Mouse (Mus musculus) forebrain, embryonic 16.5 days (tissue): ENCODE results near the gene AI413582. TPM values are rescaled to one million over a fixed set of nuclear protein-coding genes. Genes with fewer than 3 reads are reported as not detected.

Experiments
- ATAC-seq: fragments of 200-750 bp; cut with Nextera tagmentation; 2 replicates; pipeline ENCODE4 v1.8.0; 2017; ENCODE audit warnings: mild to moderate bottlenecking, moderate library complexity
- H3K27ac ChIP-seq: fragments of 300-500 bp; sonication (generic); 2 replicates; pipeline ENCODE4 v1.5.1; 2014; ENCODE audit warnings: low read length, control low read depth
- H3K27me3 ChIP-seq: fragments of 300-500 bp; sonication (generic); replicated peaks from 2 replicates; pipeline ENCODE4 v1.6.1; 2014; ENCODE audit warnings: low read length; ENCODE audit not compliant: control insufficient read depth, insufficient read depth
- H3K36me3 ChIP-seq: fragments of 300-500 bp; sonication (generic); 2 replicates; pipeline ENCODE4 v1.6.1; 2014; ENCODE audit not compliant: control insufficient read depth, insufficient read depth
- H3K4me1 ChIP-seq: fragments of 300-500 bp; sonication (generic); replicated peaks from 2 replicates; pipeline ENCODE4 v1.6.1; 2014; ENCODE audit warnings: low read length; ENCODE audit not compliant: control insufficient read depth, insufficient read depth
- H3K4me2 ChIP-seq: fragments of 300-500 bp; sonication (generic); 2 replicates; pipeline ENCODE4 v1.6.1; 2014; ENCODE audit warnings: mild to moderate bottlenecking, low read length, control low read depth
- H3K4me3 ChIP-seq: fragments of 300-500 bp; sonication (generic); replicated peaks from 2 replicates; pipeline ENCODE4 v1.5.1; 2014; ENCODE audit warnings: mild to moderate bottlenecking, low read length, control low read depth
- H3K9ac ChIP-seq: fragments of 300-500 bp; sonication (generic); replicated peaks from 2 replicates; pipeline ENCODE4 v1.6.1; 2014; ENCODE audit warnings: low read depth, low read length, control low read depth
- H3K9me3 ChIP-seq: fragments of 300-500 bp; sonication (generic); 2 replicates; pipeline ENCODE4 v1.6.1; 2016; ENCODE audit warnings: low read length; ENCODE audit not compliant: control insufficient read depth
- WGBS: fragments of 180-500 bp; shearing (Covaris S2); extraction: QIAGEN DNeasy Blood & Tissue Kit; methylation state at CpG from one replicate; pipeline ENCODE4 v1.1.7; 2014; 5-methylcytosine and 5-hydroxymethylcytosine counted together
- polyA plus RNA-seq: library from polyadenylated mRNA; unstranded; fragments of >200 nt; fragmentation: Nextera tagmentation; extraction: Ambion mirVana; gene quantifications from 2 replicates; pipeline ENCODE4 v1.2.1, GENCODE M21; 2015

Gene AI413582
- polyA plus RNA-seq, 1 experiment from 2014 or later: 49.8 TPM

DNA sequence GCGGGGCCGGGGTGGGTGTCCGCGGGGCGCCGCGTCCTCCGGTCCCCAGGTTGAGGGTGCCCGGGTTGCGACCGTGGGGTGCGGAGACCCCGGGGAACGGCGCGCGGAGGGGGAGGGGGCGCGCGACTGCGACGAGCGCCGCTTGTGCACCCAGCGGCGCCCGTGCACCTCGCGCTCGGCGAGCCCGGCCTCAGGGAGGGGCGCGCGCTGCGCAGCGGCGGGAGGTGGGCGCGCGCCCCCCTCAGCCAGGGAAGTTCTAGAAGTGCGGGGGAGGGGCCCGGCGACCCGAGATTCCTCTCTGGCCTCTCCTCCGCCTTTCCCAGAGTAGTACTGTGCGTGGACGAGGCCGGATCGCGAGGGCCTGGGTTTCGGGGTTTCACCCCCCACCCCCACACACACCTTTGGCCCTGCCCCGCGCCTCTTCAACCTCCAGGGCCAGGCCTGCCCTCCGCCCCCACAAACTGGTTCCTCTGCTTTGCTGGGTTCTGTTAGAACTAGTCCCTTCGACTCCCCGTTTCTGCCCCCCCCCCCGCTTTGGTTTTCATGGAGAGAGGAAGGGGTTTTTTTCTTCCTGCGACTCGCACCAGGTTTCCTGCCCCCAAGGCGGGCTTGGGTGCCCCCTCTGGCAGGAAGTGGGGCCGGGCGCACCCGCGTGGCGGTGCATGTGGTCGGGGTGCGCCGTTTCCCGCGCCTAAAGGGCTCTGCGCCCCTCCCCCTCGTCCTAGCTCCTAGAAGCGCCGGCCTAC is 8.2 kb downstream of the AI413582 start:
- no peaks in the 10 kb centered on the region for H3K27me3 ChIP-seq
- under 1% methylated on average over 70 of the region's 75 CpGs for WGBS
- H3K9me3 ChIP-seq: no peaks in the 10 kb centered on the region
- peak; percentile 65 for ATAC-seq
- peaks cover 32% of the 10 kb centered on the region for H3K4me1 ChIP-seq
- peak overlapping the region; percentile 91 for H3K27ac ChIP-seq
- H3K9ac ChIP-seq: peak overlapping the region; percentile 93
- H3K4me2 ChIP-seq: peak overlapping the region; percentile 81
- no peaks in the 10 kb centered on the region for H3K36me3 ChIP-seq
- H3K4me3 ChIP-seq: peak overlapping the region; percentile 81

DNA sequence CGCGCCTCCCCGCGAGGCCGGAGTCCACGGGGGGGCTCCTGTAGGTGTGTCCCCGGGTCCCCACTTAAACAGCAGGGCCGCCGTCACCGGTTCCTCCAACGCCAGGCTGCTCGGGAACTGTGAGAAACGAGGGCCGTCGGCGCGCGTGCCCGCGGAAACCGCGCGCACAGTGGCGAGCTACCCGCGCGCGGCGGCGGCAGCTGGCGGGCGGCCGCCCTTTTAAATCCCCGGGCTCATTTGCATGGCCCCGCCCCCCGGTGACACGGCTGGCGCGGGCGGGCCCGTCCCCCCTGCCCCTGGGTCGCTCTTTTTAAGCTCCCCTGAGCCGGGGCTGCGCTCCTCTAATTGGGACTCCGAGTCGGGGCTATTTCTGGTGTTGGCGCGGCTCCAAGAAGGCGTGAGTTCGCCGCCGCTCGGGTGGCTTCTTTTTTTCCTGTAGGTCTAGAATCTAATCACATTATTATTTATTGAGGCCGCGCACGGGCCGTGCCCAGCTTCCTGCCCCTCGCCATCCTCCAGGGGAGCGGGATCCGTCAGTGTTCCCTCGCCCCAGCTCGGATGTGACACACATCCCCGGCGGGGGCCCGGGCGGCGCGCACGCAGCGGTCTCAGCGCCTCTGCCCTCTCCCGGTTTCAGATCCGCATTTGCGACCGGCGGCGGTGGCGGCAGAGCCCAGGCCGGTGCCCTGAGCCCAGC is 9.1 kb downstream of the AI413582 start, which contains the start of gene Hmga1:
TSS of gene Hmga1 (plus strand) at position 183 of the 697 bp plus-strand sequence.
- Histone ChIP-seq H3K36me3 (no peaks in the 10 kb centered on the region), H3K4me1 (peaks cover 32% of the 10 kb centered on the region), H3K9me3 (no peaks in the 10 kb centered on the region), H3K27ac (peak within 1 kb of the TSS; percentile 91), H3K4me3 (peak within 1 kb of the TSS; percentile 81), H3K4me2 (peak within 1 kb of the TSS; percentile 81), H3K27me3 (no peaks in the 10 kb centered on the region), H3K9ac (peak within 1 kb of the TSS; percentile 93)
- ATAC-seq: peak; percentile 76
- WGBS: under 1% methylated on average over 79 of the region's 79 CpGs

DNA sequence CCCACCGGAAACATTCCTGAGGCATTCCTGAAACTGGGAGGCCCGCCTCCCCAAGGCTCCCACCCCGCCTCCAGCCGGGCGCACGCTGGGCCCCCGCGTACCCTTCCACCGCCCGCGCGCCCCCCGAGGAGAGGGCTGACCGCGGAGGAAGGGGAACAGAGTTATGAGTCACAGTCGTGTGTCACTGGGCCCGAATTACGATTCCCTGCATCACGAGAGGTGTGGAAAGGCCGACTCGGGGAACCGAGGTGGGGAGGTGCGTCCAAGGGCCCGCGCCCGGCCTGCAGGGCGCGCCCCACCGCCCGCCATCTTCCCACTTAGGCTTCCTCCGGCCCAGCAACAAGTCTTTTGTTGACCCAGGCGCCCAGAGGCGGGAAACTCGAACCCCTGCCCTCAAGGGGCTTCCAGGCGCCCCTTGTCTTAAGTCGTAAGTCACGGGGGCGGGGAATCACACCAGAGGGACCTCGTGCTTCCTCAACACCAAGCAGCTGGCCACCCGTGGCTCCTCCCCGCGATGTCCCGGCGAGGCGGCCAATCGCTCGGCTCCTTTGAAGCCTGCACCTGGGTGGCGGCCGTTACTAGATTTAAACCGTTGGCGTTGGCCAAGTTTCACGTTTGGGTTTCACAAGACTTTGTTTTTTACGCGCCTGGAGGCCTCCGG is 9.9 kb downstream of the AI413582 start:
- Histone ChIP-seq H3K27ac (peak overlapping the region; percentile 91; the same call in 1 of the 2 replicates), H3K9ac (peak overlapping the region; percentile 93), H3K4me1 (peaks cover 32% of the 10 kb centered on the region), H3K36me3 (no peaks in the 10 kb centered on the region), H3K4me3 (peak overlapping the region; percentile 81), H3K9me3 (no peaks in the 10 kb centered on the region), H3K27me3 (no peaks in the 10 kb centered on the region), H3K4me2 (peak overlapping the region; percentile 81)
- no peak; the same call in 1 of the 2 replicates for ATAC-seq
- under 1% methylated on average over 53 of the region's 55 CpGs for WGBS

DNA sequence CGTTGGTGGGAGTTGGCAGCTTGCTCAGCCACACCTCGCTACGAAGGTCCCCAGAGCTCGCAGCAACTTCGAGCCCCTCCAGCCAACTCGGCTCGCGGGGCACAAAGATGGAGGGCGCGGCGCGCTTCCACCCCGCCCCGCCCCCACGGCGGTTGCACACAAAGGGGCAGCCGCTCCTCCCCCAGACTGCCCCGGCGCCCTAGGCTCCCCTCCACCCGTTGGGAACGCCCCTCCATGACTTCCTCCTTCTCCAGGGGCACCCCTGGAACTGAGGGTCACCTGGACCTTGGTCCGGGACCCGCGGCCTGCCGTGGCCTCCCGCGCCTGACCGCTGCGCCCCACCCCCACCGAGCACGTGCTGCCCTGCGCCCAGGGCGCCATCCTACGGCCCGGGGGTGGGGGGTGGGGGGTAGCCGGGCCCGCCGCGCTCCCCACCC is 10.5 kb downstream of the AI413582 start:
- peak overlapping the region; percentile 24 for H3K4me3 ChIP-seq
- peak overlapping the region; percentile 81 for H3K4me2 ChIP-seq
- ATAC-seq: no peak
- no peaks in the 10 kb centered on the region for H3K9me3 ChIP-seq
- WGBS: 1% methylated on average over 20 of the region's 39 CpGs
- H3K27me3 ChIP-seq: no peaks in the 10 kb centered on the region
- H3K27ac ChIP-seq: no peak overlapping the region
- peak overlapping the region; percentile 12 for H3K9ac ChIP-seq
- no peaks in the 10 kb centered on the region for H3K36me3 ChIP-seq
- peaks cover 32% of the 10 kb centered on the region for H3K4me1 ChIP-seq

DNA sequence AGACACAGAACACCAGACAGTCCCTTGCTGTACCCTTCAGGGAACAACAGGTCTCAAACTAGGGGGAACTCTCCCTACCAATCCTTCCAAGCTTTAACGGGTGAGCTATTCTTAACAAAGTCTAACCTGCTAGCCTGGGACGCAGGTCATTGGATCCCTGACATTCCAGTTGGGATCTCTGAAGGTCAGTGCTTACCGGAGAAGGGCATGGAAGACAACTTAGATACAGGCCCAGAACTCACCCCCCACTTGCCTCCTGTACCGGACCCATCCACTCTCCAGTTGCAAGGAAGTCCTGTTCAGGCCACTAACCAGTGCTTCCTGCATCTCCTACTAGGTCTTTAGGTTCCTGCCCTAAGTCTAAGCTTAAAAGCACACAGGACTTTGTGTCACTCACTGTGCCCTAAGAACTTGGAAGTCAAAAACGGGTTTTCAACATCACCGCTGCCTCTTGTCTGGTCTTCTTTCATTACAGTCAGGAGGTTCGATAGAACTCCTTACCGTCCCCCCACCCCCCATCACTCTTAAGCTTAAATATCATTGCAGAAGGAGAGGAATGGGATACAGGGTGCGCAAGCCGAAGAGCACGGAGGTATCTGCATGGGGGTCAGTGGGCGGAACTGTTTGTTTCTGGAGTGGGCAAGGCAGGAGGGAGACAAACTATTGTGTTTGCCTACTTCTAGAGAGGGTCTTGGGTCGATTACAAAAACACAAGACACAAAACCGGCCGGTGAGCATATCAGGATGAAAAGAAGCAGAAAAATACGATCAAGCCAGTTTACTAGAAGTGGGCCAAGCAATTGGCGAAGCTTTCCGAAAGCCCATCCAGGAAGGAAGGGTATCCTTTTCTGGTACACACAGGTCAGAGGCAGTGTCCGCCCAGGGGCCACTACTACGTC is 11.2 kb downstream of the AI413582 start:
- Histone ChIP-seq H3K36me3 (no peaks in the 10 kb centered on the region), H3K9me3 (no peaks in the 10 kb centered on the region), H3K9ac (peak overlapping the region; percentile 12; the same call in 1 of the 2 replicates), H3K4me3 (no peak overlapping the region), H3K27ac (no peak overlapping the region), H3K4me2 (peak overlapping the region; percentile 81), H3K27me3 (no peaks in the 10 kb centered on the region), H3K4me1 (peaks cover 33% of the 10 kb centered on the region)
- 45% methylated on average over 20 of the region's 20 CpGs for WGBS
- no peak for ATAC-seq

DNA sequence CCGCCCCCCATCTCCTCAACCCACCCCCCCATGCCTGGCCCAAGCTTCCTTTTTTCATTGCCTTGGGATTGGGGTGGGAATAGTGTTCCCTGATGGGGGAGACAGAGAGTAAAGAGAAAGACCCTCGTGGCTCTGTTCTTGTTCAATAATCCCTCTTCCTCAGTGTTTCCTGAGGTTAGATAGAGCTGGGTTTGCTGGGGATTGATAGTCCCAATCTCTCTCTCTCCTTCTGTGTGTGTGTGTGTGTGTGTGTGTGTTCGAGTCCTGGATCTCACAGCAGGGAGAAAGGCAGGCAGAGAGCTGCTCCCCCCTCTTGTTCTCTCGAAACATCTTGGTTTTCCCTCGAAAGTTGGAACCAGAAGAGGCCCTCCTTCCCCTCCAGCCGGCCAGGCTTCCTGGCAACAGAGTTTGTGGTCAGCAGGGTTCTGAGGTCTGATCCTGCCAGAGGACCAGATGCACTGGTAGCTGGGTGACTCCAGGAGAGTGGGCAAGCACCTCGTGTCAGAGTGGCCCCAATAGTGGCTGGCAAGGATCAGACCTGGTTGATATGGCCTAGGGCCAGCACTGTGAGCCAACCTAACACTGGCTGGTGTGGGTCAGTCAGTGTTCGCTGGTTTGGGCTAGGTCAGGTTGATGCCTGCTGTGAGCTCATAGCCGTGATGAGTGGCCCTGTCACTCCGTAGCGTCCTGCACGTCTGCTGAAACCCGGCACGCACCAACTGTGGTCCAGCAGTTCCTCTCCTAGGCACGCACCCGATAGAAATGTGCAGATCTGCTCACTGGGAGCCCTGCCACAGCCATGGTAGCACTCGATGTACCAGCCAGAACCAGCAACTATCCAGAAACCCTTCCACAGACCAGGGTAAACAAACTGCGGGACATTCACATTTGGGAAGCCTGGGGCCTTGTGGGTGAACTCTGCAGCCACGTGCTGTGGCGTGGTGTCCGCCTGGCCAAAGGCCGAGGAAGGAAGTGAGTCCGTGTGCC is 13.0 kb downstream of the AI413582 start:
- Histone ChIP-seq H3K4me1 (peaks cover 22% of the 10 kb centered on the region), H3K36me3 (no peaks in the 10 kb centered on the region), H3K9me3 (no peaks in the 10 kb centered on the region), H3K9ac (no peak overlapping the region), H3K4me2 (no peak overlapping the region), H3K27ac (no peak overlapping the region), H3K27me3 (no peaks in the 10 kb centered on the region), H3K4me3 (no peak overlapping the region)
- 78% methylated on average over 23 of the region's 23 CpGs for WGBS
- ATAC-seq: no peak

DNA sequence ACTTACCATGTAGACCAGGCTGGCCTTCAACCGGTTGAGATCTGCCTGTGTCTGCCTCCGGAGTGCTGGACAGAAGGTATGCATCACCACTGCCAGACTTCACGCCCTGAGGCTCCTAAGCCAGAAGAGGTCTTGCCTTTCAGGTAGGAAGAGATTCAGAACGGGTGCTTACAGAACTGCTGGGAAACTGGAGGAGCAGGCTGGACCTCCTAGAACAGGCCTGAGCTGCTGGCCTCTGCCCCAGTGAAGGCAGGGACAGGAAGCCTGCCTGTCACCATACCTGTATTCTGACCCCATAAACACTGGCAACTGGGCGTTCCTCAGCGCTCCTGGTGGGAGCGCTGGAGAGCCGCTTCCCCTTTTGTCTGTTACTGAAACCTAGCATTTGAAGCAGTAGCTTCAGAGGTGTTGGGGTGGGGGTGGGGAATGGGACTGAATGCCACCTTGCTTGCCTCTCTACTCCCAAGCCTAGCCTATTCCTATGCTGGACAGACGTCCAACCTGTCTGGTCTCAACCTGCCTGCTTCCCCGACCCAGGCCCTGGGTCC is 14.1 kb downstream of the AI413582 start:
- 65% methylated on average over 10 of the region's 10 CpGs for WGBS
- ATAC-seq: no peak
- H3K9me3 ChIP-seq: no peaks in the 10 kb centered on the region

DNA sequence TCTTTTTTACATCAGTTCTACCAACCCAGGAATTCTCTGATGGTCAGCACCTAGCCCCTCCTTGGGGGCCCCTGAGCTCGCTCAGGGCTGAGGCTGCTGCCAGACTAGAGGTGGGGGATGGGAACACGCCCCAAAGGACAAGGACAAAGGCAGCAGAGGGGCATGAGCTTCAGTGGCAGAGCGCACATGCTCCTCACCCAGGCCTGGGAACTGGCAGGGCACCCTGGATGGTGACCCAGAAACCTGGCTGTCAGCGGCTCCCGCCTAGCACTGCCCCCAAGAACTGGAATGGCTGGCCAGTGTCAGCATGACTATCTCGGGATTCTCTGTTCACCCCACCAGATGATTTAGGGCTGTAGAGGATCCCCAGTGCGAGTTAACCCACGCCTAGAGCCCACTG is 16.3 kb downstream of the AI413582 start:
- H3K9me3 ChIP-seq: no peaks in the 10 kb centered on the region
- no peak overlapping the region for H3K4me2 ChIP-seq
- H3K36me3 ChIP-seq: no peaks in the 10 kb centered on the region
- H3K9ac ChIP-seq: no peak overlapping the region
- no peak overlapping the region for H3K4me3 ChIP-seq
- no peak for ATAC-seq
- no peaks in the 10 kb centered on the region for H3K27me3 ChIP-seq
- H3K27ac ChIP-seq: no peak overlapping the region
- 33% methylated on average over 8 of the region's 8 CpGs for WGBS
- peaks cover 7% of the 10 kb centered on the region; the same call in 1 of the 2 replicates for H3K4me1 ChIP-seq

More for the DNA sequence above, 14.1 kb downstream of the AI413582 start:
- Histone ChIP-seq H3K27me3 (no peaks in the 10 kb centered on the region), H3K36me3 (no peaks in the 10 kb centered on the region), H3K27ac (no peak overlapping the region), H3K4me3 (no peak overlapping the region), H3K4me1 (peaks cover 20% of the 10 kb centered on the region), H3K4me2 (no peak overlapping the region), H3K9ac (no peak overlapping the region)
